Mouse (Mus musculus) liver, postnatal 0 days (tissue): Measurements from ENCODE around the gene Gm44805.

ENCODE experiments used
- CTCF ChIP-seq: sonication (generic); IDR thresholded peaks from 2 replicates; pipeline ENCODE4 v1.5.1; 2016; ENCODE audit warnings: antibody characterized with exemption, low read depth
- EP300 ChIP-seq: IDR thresholded peaks from 2 replicates; pipeline ENCODE4 v1.6.1; 2016; ENCODE audit warnings: antibody characterized with exemption, low read depth, mild to moderate bottlenecking

- peak; percentile 66 for TF ChIP-seq CTCF
- TF ChIP-seq EP300 = no peak
These were observed 32.0 kb upstream of the Gm44805 start for GRCm38 (mm10) chr7:19713196-19713595.
